Mouse (Mus musculus) intestine, embryonic 16.5 days (tissue): ENCODE results near the gene Wee1. TPM values are rescaled to one million over a fixed set of nuclear protein-coding genes. Genes with fewer than 3 reads are reported as not detected.
A peak's percentile ranks its signal among the peaks of the same experiment; 100 is the strongest.
"Not testable (repeated sequence)": the region's sequence is repeated elsewhere in the genome, so short reads cannot be mapped to it uniquely, and the experiment has no call there.

Experiments used
- ATAC-seq: fragments of 200-750 bp; cut with Nextera tagmentation; 2 replicates; pipeline ENCODE4 v1.8.0; 2017; ENCODE audit warnings: moderate TSS enrichment, moderate library complexity
- H3K27ac ChIP-seq: fragments of 300-500 bp; sonication (generic); 2 replicates; pipeline ENCODE4 v1.5.1; 2014; ENCODE audit warnings: mild to moderate bottlenecking, low read length
- H3K27me3 ChIP-seq: fragments of 300-500 bp; sonication (generic); replicated peaks from 2 replicates; pipeline ENCODE4 v1.6.1; 2014; ENCODE audit warnings: low read length, control low read depth, mixed read lengths; ENCODE audit not compliant: control insufficient read depth, insufficient read depth
- H3K36me3 ChIP-seq: fragments of 300-500 bp; sonication (generic); 2 replicates; pipeline ENCODE4 v1.6.1; 2014; ENCODE audit warnings: low read length, control low read depth; ENCODE audit not compliant: control insufficient read depth, insufficient read depth
- H3K4me1 ChIP-seq: fragments of 300-500 bp; sonication (generic); 2 replicates; pipeline ENCODE4 v1.6.1; 2014; ENCODE audit warnings: low read length, control low read depth, mixed read lengths; ENCODE audit not compliant: control insufficient read depth, insufficient read depth
- H3K4me2 ChIP-seq: fragments of 300-500 bp; sonication (generic); 2 replicates; pipeline ENCODE4 v1.6.1; 2014; ENCODE audit warnings: low read depth, low read length, control low read depth
- H3K4me3 ChIP-seq: fragments of 300-500 bp; sonication (generic); 2 replicates; pipeline ENCODE4 v1.5.1; 2014; ENCODE audit warnings: mild to moderate bottlenecking, low read length
- H3K9ac ChIP-seq: fragments of 300-500 bp; sonication (generic); 2 replicates; pipeline ENCODE4 v1.6.1; 2014; ENCODE audit warnings: low read depth, low read length
- H3K9me3 ChIP-seq: fragments of 300-500 bp; sonication (generic); 2 replicates; pipeline ENCODE4 v1.6.1; 2016; ENCODE audit warnings: low read length, control low read depth; ENCODE audit not compliant: control insufficient read depth
- WGBS: fragments of 180-500 bp; shearing (Covaris S2); extraction: QIAGEN DNeasy Blood & Tissue Kit; methylation state at CpG from one replicate; pipeline ENCODE4 v1.1.7; 2014; 5-methylcytosine and 5-hydroxymethylcytosine counted together
- polyA plus RNA-seq: library from polyadenylated mRNA; unstranded; fragments of >200 nt; fragmentation: Nextera tagmentation; extraction: Ambion mirVana; gene quantifications from 2 replicates; pipeline ENCODE4 v1.2.1, GENCODE M21; 2015

Gene Wee1
- polyA plus RNA-seq, 1 experiment from 2014 or later, result 14.3 TPM

GRCm38 (mm10) chr7:110101266-110101665, 20.6 kb upstream of the Wee1 start:
- 61% methylated on average over 5 of the region's 5 CpGs for WGBS

GRCm38 (mm10) chr7:110105041-110105440, 16.8 kb upstream of the Wee1 start:
- no peaks in the 10 kb centered on the region for H3K36me3 ChIP-seq
- peaks cover 7% of the 10 kb centered on the region for H3K4me1 ChIP-seq
- no peak overlapping the region for H3K9ac ChIP-seq
- 86% methylated on average over 5 of the region's 5 CpGs for WGBS
- no peak for ATAC-seq
- no peaks in the 10 kb centered on the region for H3K9me3 ChIP-seq
- no peaks in the 10 kb centered on the region for H3K27me3 ChIP-seq
- no peak overlapping the region for H3K4me2 ChIP-seq
- H3K4me3 ChIP-seq, result no peak overlapping the region
- no peak overlapping the region for H3K27ac ChIP-seq

More at GRCm38 (mm10) chr7:110101266-110101665, 20.6 kb upstream of the Wee1 start:
- H3K4me1 ChIP-seq, result peaks cover 5% of the 10 kb centered on the region; the same call in 1 of the 2 replicates
- H3K9me3 ChIP-seq, result no peaks in the 10 kb centered on the region; the same call in 1 of the 2 replicates
- no peak overlapping the region for H3K4me2 ChIP-seq
- H3K27ac ChIP-seq, result no peak overlapping the region
- no peaks in the 10 kb centered on the region for H3K36me3 ChIP-seq
- no peak for ATAC-seq
- no peak overlapping the region for H3K4me3 ChIP-seq
- no peaks in the 10 kb centered on the region for H3K27me3 ChIP-seq
- H3K9ac ChIP-seq, result no peak overlapping the region

- no peak overlapping the region for H3K27ac ChIP-seq
These were observed 15.2 kb upstream of the Wee1 start for GRCm38 (mm10) chr7:110106633-110107032.

GRCm38 (mm10) chr7:110108524-110108923, 13.3 kb upstream of the Wee1 start:
- peak overlapping the region; percentile 74; the same call in 1 of the 2 replicates for H3K27ac ChIP-seq
- H3K27me3 ChIP-seq, H3K36me3 ChIP-seq, H3K4me2 ChIP-seq, H3K4me1 ChIP-seq, H3K4me3 ChIP-seq, H3K9ac ChIP-seq, ATAC-seq, H3K9me3 ChIP-seq: not testable (repeated sequence)
- WGBS, result 89% methylated on average over 3 of the region's 3 CpGs

More at GRCm38 (mm10) chr7:110106633-110107032, 15.2 kb upstream of the Wee1 start:
- H3K4me1 ChIP-seq, result peaks cover 10% of the 10 kb centered on the region
- H3K4me2 ChIP-seq, result no peak overlapping the region
- H3K4me3 ChIP-seq, result no peak overlapping the region
- no peaks in the 10 kb centered on the region for H3K27me3 ChIP-seq
- H3K9me3 ChIP-seq, result no peaks in the 10 kb centered on the region
- 43% methylated on average over 3 of the region's 3 CpGs for WGBS
- no peaks in the 10 kb centered on the region for H3K36me3 ChIP-seq
- no peak for ATAC-seq
- no peak overlapping the region for H3K9ac ChIP-seq

GRCm38 (mm10) chr7:110108967-110109610, 12.8 kb upstream of the Wee1 start:
- no peaks in the 10 kb centered on the region for H3K36me3 ChIP-seq
- peak overlapping the region; percentile 48 for H3K4me2 ChIP-seq
- peak overlapping the region; percentile 9; the same call in 1 of the 2 replicates for H3K4me3 ChIP-seq
- peak overlapping the region; percentile 74 for H3K27ac ChIP-seq
- peaks cover 10% of the 10 kb centered on the region for H3K4me1 ChIP-seq
- H3K9ac ChIP-seq, result peak overlapping the region; percentile 59
- 7% methylated on average over 11 of the region's 11 CpGs for WGBS
- H3K9me3 ChIP-seq, result peaks cover 3% of the 10 kb centered on the region; the same call in 1 of the 2 replicates
- ATAC-seq, result peak; percentile 78
- no peaks in the 10 kb centered on the region for H3K27me3 ChIP-seq

- Histone ChIP-seq H3K36me3 (no peaks in the 10 kb centered on the region), H3K9me3 (peaks cover 3% of the 10 kb centered on the region; the same call in 1 of the 2 replicates), H3K27me3 (no peaks in the 10 kb centered on the region), H3K4me2 (no peak overlapping the region), H3K4me3 (no peak overlapping the region), H3K4me1 (peaks cover 10% of the 10 kb centered on the region), H3K27ac (peak overlapping the region; percentile 14; the same call in 1 of the 2 replicates), H3K9ac (no peak overlapping the region)
- no peak for ATAC-seq
- 30% methylated on average over 4 of the region's 4 CpGs for WGBS
These were observed 11.7 kb upstream of the Wee1 start for GRCm38 (mm10) chr7:110110061-110110656.

GRCm38 (mm10) chr7:110114699-110115098, 7.1 kb upstream of the Wee1 start:
- Histone ChIP-seq H3K27me3 (no peaks in the 10 kb centered on the region), H3K9ac (no peak overlapping the region), H3K9me3 (peaks cover 3% of the 10 kb centered on the region; the same call in 1 of the 2 replicates), H3K27ac (no peak overlapping the region), H3K36me3 (no peaks in the 10 kb centered on the region), H3K4me1 (peaks cover 3% of the 10 kb centered on the region), H3K4me3 (no peak overlapping the region), H3K4me2 (no peak overlapping the region)
- ATAC-seq, result no peak
- 44% methylated on average over 5 of the region's 5 CpGs for WGBS

GRCm38 (mm10) chr7:110116731-110117291, 5.0 kb upstream of the Wee1 start:
- no peak for ATAC-seq

GRCm38 (mm10) chr7:110118448-110118847, 3.4 kb upstream of the Wee1 start:
- H3K27ac ChIP-seq, result no peak overlapping the region
- H3K27me3 ChIP-seq, result no peaks in the 10 kb centered on the region
- H3K4me2 ChIP-seq, result no peak overlapping the region
- no peak overlapping the region for H3K4me3 ChIP-seq
- H3K9me3 ChIP-seq, result peaks cover 3% of the 10 kb centered on the region; the same call in 1 of the 2 replicates
- no peak for ATAC-seq
- WGBS, result 79% methylated on average over 2 of the region's 2 CpGs
- H3K4me1 ChIP-seq, result 0 out of 2 replicates have a peak, but pooled peaks cover 2% of the 10 kb centered on the region
- H3K36me3 ChIP-seq, result no peaks in the 10 kb centered on the region
- no peak overlapping the region for H3K9ac ChIP-seq

More at GRCm38 (mm10) chr7:110116731-110117291, 5.0 kb upstream of the Wee1 start:
- Histone ChIP-seq H3K4me1 (0 out of 2 replicates have a peak, but pooled peaks cover 2% of the 10 kb centered on the region), H3K9ac (no peak overlapping the region), H3K27ac (no peak overlapping the region), H3K4me3 (no peak overlapping the region), H3K9me3 (peaks cover 3% of the 10 kb centered on the region; the same call in 1 of the 2 replicates), H3K27me3 (no peaks in the 10 kb centered on the region), H3K4me2 (no peak overlapping the region), H3K36me3 (no peaks in the 10 kb centered on the region)
- 55% methylated on average over 1 of the region's 1 CpGs for WGBS
